Mouse (Mus musculus) urinary bladder, postnatal 36 days (tissue): ENCODE data around the gene Atxn7l1.
"Not testable (repeated sequence)": the region's sequence is repeated elsewhere in the genome, so short reads cannot be mapped to it uniquely, and the experiment has no call there.

ENCODE experiments used
- DNase-seq, 2 experiments: peaks; one replicate each; pipeline ENCODE4 v3.0.0; 2022; ENCODE audit warnings: low spot score in 2 of 2, mixed read lengths in 1 of 2

Atxn7l1 gene

GRCm38 (mm10) chr12:33149544-33150190 lies 2.2 kb downstream of the Atxn7l1 start:
- DNase-seq = no peak

- no peak for DNase-seq
Observed at GRCm38 (mm10) chr12:33153131-33153530, 5.6 kb downstream of the Atxn7l1 start.

GRCm38 (mm10) chr12:33153850-33154249 lies 6.4 kb downstream of the Atxn7l1 start:
- no peak for DNase-seq

GRCm38 (mm10) chr12:33154732-33155131 lies 7.2 kb downstream of the Atxn7l1 start:
- no peak for DNase-seq

GRCm38 (mm10) chr12:33156334-33157018 lies 9.0 kb downstream of the Atxn7l1 start:
- no peak for DNase-seq

GRCm38 (mm10) chr12:33158256-33158655 lies 10.8 kb downstream of the Atxn7l1 start:
- no peak for DNase-seq

- no peak for DNase-seq
Observed at GRCm38 (mm10) chr12:33160406-33160805, 12.9 kb downstream of the Atxn7l1 start.

GRCm38 (mm10) chr12:33162541-33162940 lies 15.0 kb downstream of the Atxn7l1 start:
- no peak for DNase-seq

GRCm38 (mm10) chr12:33164019-33164418 lies 16.5 kb downstream of the Atxn7l1 start:
- not testable (repeated sequence) for DNase-seq

- no peak for DNase-seq
Observed at GRCm38 (mm10) chr12:33166712-33167111, 19.2 kb downstream of the Atxn7l1 start.

- DNase-seq = no peak
Observed at GRCm38 (mm10) chr12:33167545-33167944, 20.1 kb downstream of the Atxn7l1 start.

- DNase-seq = no peak
Observed at GRCm38 (mm10) chr12:33168491-33168890, 21.0 kb downstream of the Atxn7l1 start.

GRCm38 (mm10) chr12:33169777-33170494 lies 22.4 kb downstream of the Atxn7l1 start:
- DNase-seq = no peak

- DNase-seq = no peak
Observed at GRCm38 (mm10) chr12:33170822-33171221, 23.3 kb downstream of the Atxn7l1 start.

GRCm38 (mm10) chr12:33172926-33173325 lies 25.4 kb downstream of the Atxn7l1 start:
- DNase-seq = no peak

GRCm38 (mm10) chr12:33173720-33174141 lies 26.2 kb downstream of the Atxn7l1 start:
- DNase-seq = no peak

GRCm38 (mm10) chr12:33174171-33174570 lies 26.7 kb downstream of the Atxn7l1 start:
- DNase-seq = no peak

- no peak for DNase-seq
Observed at GRCm38 (mm10) chr12:33174675-33175357, 27.3 kb downstream of the Atxn7l1 start.

GRCm38 (mm10) chr12:33175621-33176554 lies 28.4 kb downstream of the Atxn7l1 start:
- DNase-seq = peak in 1 of 2 experiments; percentile 58

GRCm38 (mm10) chr12:33176555-33176900 lies 29.0 kb downstream of the Atxn7l1 start:
- no peak for DNase-seq

- DNase-seq = no peak
Observed at GRCm38 (mm10) chr12:33180421-33180820, 32.9 kb downstream of the Atxn7l1 start.
